Mouse (Mus musculus) c-Kit-positive CD71-negative TER-119-negative erythroid progenitor cells, embryonic 14.5 days (primary cell): ENCODE results near the gene Frmd7.

Experiments used
- DNase-seq: peaks from one replicate; pipeline ENCODE4 v3.0.0-alpha.2; 2013; ENCODE audit warnings: low read depth

Frmd7 gene

GRCm38 (mm10) chrX:50864734-50865133 is 77.8 kb downstream of the Frmd7 start:
- DNase-seq, result no peak

- DNase-seq, result no peak
These were observed 78.7 kb downstream of the Frmd7 start for GRCm38 (mm10) chrX:50863771-50864170.

GRCm38 (mm10) chrX:50850428-50851184 is 91.9 kb downstream of the Frmd7 start:
- DNase-seq, result no peak
